Mouse (Mus musculus) layer of hippocampus, postnatal 10 days (tissue): ENCODE results near the gene Calm2. TPM values are rescaled to one million over a fixed set of nuclear protein-coding genes. Genes with fewer than 3 reads are reported as not detected.

ENCODE experiments used
- DNase-seq, 2 experiments: peaks; one replicate each; pipeline ENCODE4 v3.0.0; 2021; ENCODE audit warnings: low spot score in 2 of 2
- total RNA-seq, 2 experiments: library from RNA; stranded (reverse); gene quantifications; 2 replicates each; pipeline ENCODE4 v1.2.3; 2021

The Calm2 gene
- total RNA-seq, 2 experiments from 2014 or later = 2,051 to 2,241 TPM

DNA sequence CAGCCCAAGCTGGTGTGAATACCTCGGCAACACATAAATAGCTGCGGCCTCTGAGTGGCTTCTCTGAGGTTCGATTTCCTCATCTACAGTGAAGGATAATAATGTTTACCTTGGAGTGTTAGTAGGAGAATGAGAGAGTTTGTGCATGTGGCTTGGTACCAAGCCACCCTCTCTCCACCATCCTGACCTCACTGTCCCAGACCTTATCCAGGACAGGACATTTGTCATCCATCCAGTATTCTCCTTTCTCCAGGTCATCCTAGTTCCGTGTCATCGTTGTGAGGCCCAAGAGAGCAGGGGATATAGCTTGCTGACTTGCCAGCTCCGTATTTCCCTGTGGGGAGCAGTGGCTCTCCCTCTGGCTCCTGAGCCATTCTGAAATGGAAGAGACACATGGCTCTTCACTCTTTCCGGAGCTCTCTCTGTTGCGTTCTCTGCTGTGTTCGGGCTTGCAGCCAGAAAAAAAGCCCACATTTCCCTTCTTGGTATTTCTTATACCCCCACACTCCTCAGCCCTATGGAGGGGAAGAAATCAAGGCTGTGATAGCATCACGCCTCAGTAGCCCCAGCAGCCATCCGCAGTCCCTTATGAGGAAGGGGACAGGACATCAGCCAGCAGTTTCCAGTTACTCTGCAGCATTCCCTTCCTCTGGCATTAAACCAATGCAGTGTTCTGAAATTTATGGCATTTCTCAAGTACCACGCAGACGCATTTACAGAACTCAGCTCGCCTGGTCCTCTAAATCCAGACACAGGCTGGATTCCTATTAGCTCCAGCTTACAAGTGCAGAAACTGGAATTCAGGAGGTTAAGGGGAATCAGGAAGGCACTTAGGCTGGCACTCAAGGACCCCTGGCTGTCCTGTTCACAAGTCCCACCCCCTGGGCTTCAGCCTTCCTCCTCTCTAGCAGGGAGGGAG is 13.3 kb upstream of the Calm2 start:
- DNase-seq = peak; percentile 40 to 53

DNA sequence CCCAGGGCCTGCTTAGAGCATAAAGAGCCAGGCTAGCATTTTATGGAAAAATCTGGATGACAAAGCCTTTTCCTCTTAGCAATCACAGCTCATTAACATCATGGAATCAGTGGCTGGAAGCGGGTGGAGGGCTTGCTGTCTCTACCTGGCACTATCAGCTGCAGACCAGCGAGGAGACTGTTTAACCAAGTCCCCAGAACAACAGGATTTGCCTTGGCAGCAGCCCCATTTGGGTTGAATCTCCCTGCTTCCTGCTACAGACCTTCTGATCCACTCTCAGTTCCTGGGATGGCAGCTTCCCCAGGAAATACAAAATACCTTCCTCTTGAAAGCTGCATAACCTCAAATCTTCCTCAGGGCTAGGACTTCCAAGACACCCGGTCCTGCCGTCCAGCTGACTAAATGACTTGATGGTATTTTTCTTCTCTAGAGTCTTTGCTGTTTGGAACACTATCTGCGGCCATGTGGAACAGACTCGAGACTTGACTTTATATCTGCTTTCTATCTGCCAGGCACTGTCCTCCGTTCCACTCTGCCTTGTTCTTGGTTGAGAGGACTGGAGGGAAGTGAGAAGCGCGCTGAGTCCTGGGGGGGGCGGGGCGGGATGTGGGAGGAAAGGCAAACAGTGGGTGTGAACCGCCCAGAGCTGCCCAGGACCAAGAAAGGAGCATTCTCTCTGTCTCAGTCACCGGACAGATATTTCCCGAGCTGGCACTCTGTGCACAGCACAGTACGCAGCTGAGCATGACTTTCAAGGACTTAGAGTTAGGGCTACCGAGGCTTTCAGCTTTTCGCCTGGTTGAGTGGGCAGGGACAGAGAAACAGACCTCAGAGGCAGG is 12.4 kb upstream of the Calm2 start:
- peak; percentile 25 to 38 for DNase-seq

GRCm38 (mm10) chr17:87457961-87458360 is 11.2 kb upstream of the Calm2 start:
- DNase-seq = no peak

- DNase-seq = no peak
Observed at GRCm38 (mm10) chr17:87454121-87454520, 7.4 kb upstream of the Calm2 start.

GRCm38 (mm10) chr17:87453336-87453735 is 6.6 kb upstream of the Calm2 start:
- no peak for DNase-seq

GRCm38 (mm10) chr17:87448881-87449280 is 2.1 kb upstream of the Calm2 start:
- DNase-seq = no peak

- no peak for DNase-seq
Observed at GRCm38 (mm10) chr17:87448339-87448738, 1.6 kb upstream of the Calm2 start.

DNA sequence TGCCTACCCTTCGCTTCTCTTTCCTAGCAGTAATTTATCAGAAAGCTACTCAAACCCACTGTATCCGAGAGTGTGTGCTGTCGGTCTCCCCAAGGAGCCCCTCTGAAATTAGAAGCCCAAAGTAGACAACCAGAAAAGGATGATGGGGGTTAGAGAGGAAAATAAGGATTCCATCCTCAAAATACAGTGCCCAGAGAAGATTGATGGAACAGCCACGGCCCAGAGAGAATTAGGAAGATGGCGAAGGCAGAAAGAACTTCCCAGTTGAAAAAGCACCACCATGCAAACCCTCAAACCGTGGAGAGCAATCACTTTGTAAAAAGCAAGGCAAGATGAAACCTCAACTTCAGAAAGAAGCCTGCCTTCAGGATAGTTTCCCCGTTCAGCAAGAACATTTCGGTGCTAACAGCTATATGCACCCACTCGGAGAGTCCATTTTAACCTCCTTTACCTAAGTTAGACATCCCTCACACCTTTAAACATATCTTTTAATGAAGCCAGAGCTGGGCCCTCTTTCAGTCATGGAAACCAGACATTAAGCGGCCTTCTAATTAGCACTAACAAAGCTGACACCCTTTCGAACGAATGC is 971 bp upstream of the Calm2 start:
- peak in 1 of 2 experiments; percentile 19 for DNase-seq

GRCm38 (mm10) chr17:87445917-87446766 is 593 bp downstream of the Calm2 start:
- DNase-seq = peak; percentile 70 to 81

- no peak for DNase-seq
Observed at GRCm38 (mm10) chr17:87445337-87445916, 1.3 kb downstream of the Calm2 start.

- no peak for DNase-seq
Observed at GRCm38 (mm10) chr17:87444763-87445162, 2.0 kb downstream of the Calm2 start.

DNA sequence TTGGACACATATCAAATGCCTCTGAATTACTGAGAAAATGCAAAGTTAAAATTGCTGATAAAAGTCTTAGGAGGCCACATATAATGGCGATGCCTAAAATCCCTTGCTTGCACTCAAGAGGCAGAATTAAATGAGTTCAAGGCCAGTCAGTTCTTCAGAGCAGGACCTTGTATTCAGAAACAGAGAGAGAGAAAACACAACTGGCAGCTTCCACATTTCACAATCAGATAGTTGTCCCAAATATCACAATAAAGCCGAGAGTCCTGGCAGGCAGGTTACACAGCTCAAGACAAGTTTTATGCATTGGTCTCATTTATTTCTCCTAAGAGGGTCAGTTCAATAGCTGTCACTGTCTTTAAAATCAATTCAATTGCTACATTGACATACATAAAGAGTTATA is 5.2 kb downstream of the Calm2 start:
- DNase-seq = no peak

DNA sequence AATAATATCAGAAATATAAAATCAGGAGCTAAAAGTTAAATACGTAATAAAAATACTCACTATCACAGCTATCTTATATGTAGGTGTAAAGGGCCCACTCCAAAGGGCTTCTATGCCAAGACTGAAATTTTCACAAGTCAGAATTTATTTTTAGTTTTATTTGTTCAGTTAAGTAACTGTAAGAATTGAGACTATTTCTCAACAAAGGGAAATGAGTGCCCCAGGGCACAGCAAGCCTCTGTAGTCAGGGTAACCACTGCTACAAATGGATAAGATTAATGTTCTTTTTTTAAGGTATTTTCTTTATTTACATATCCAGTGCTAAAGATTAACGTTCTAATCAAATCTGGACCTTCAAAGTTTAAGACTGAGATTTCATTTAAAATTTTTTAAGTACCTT is 7.3 kb downstream of the Calm2 start:
- DNase-seq = no peak

DNA sequence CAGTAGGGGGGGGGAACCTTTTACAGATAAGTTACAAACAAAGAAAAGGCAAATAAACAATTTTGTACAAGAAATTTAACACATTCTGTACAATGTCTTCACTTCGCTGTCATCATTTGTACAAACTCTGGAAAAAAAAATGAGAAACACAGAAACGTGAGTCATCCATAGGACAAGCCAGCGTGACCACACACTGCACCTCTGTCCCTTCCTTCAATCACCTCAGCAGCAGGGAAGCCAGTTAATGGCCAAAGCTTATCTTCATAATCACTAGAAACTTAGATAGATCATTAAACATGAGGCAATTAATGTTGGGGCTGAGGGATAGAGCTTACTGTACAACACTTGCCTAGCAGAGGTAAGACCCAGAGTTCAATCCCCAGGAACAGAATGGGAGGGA is 12.8 kb downstream of the Calm2 start:
- DNase-seq = no peak

DNA sequence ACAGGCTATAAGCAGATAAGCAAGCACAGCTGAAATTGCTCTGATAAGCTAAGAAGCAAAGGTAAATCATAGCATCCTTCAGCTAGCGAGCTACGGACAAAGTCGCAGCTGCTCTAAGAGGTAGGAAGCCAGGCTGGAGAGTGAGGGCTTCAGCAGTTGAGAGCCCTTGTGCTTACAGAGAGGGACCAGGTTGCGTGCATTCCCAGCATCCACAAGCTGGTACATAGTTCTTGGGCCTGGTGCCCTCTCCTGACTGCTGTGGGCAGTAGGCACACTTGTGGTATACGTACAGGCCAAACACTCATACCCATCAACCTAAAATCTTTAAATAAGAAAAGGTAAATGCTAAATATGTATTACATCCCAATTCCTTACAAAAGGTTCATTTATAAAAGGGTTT is 14.0 kb downstream of the Calm2 start:
- no peak for DNase-seq

DNA sequence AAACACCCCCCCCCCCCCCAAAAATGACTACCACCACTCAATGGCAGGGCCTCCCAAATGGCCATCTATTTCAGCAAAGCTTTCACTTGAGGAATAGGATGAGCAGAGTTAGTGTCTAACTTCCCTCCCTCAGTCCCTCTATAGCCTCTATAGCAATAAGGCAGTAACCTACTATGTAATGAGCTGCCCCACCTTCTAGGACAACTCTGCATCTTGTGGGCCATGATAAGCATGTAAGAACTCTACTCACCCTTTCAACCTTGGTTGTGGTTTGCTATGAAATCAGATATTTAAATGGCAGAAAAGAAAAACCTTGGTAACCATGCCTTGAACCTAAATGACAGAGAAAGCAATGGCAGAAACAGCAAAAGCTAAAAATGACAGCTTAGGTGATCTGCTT is 14.4 kb downstream of the Calm2 start:
- no peak for DNase-seq

DNA sequence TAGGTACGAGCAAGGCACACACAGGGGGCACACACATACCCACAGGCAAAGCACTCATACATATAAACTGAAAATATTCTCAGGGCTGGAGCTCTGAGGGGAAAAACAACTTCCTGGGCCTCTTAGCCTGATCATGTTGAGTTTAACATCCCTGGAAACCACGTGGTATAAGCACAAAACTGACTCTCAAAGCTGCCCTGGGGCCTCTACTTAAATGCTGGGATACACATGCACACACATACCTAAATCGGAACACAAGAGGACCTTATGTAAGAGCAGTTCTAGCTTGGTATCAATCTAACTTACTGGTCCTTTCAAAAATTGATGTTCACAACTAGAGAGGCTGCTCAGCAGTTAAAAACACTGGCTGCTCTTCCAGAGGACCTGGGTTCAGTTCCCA is 17.3 kb downstream of the Calm2 start:
- DNase-seq = no peak

GRCm38 (mm10) chr17:87427511-87427910 is 19.2 kb downstream of the Calm2 start, which contains the start of gene Stpg4:
Gene Stpg4, minus strand, starts transcription at chr17:87427741.
- no peak for DNase-seq

DNA sequence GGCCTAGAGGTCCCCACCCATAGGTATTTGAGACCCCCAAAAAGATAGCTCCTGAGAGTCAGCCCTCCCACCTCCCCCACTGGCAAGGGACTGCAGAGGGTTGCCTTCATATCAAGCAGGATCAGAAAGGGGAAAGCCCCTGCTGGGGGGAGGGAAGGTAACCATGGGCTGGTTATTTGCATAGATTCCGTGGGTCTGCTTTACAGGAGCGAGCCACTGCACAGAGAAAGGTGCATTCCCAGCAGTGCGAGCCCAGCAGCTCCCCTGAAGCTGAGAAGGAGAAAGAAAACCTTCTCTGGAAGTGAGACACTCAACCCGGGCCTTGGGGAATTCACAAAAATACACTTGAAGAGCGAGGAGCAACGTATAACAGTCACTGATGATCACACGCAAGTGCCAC is 28.7 kb downstream of the Calm2 start:
- no peak for DNase-seq

- no peak for DNase-seq
Observed at GRCm38 (mm10) chr17:87406646-87407045, 40.1 kb downstream of the Calm2 start.
